Mouse (Mus musculus) gastrocnemius, adult 8-10 months (tissue): ENCODE results near the gene Defb36. TPM values are rescaled to one million over a fixed set of nuclear protein-coding genes. Genes with fewer than 3 reads are reported as not detected.

Experiments
- total RNA-seq, 4 experiments: library from RNA; stranded (reverse); gene quantifications; 2 replicates each; pipeline ENCODE4 v1.2.4; 2022

Defb36 gene
- total RNA-seq, 4 experiments from 2014 or later = not detected

Other genes starting within 250 kb of the Defb36 start
- gene Nrsn2, start 227.7 kb upstream of the Defb36 start, total RNA-seq = under 1 TPM in 1 of 4 experiments, not detected in 3; 0.22 TPM
- under 1 TPM; 0.34 to 0.58 (median 0.49) TPM for gene Sox12, start 206.3 kb upstream of the Defb36 start, total RNA-seq
- gene Zcchc3, start 189.3 kb upstream of the Defb36 start, total RNA-seq = under 1 TPM; 0.46 to 0.88 (median 0.84) TPM
- gene 6820408C15Rik, start 188.7 kb upstream of the Defb36 start, total RNA-seq = not detected
- gene Defb23, start 139.7 kb upstream of the Defb36 start, total RNA-seq = not detected
- not detected for gene Defb20, start 127.3 kb upstream of the Defb36 start, total RNA-seq
- gene Defb22, start 114.2 kb upstream of the Defb36 start, total RNA-seq = not detected
- not detected for gene Defb26, start 92.6 kb upstream of the Defb36 start, total RNA-seq
- gene Defb28, start 86.1 kb upstream of the Defb36 start, total RNA-seq = not detected
- not detected for gene Defb29, start 64.2 kb upstream of the Defb36 start, total RNA-seq
- gene Gm17416, start 35.0 kb upstream of the Defb36 start, total RNA-seq = not detected
- gene Defb21, start 31.6 kb upstream of the Defb36 start, total RNA-seq = not detected
- not detected for gene Defb19, start 24.0 kb upstream of the Defb36 start, total RNA-seq
- gene Defb45, start 4.9 kb upstream of the Defb36 start, total RNA-seq = under 1 TPM in 1 of 4 experiments, not detected in 3; 0.94 TPM
- gene Defb25, start 18.7 kb downstream of the Defb36 start, total RNA-seq = not detected
- gene Rem1, start 22.6 kb downstream of the Defb36 start, total RNA-seq = 1 to 10 TPM; 1.5 to 2.5 (median 1.7) TPM
- 10 to 100 TPM; 25.7 to 34.6 (median 28.7) TPM for gene H13, start 65.1 kb downstream of the Defb36 start, total RNA-seq
- gene Mcts2, start 82.7 kb downstream of the Defb36 start, total RNA-seq = 10 to 100 TPM; 10.2 to 12.8 (median 11.9) TPM
- gene Id1, start 131.9 kb downstream of the Defb36 start, total RNA-seq = 10 to 100 TPM in 1 of 4 experiments, 1 to 10 TPM in 3; 6.7 to 16.6 (median 8.4) TPM
- gene Cox4i2, start 149.8 kb downstream of the Defb36 start, total RNA-seq = 1 to 10 TPM; 1.4 to 3.1 (median 2.0) TPM
- gene Bcl2l1, start 227.4 kb downstream of the Defb36 start, total RNA-seq = 10 to 100 TPM in 3 of 4 experiments, 1 to 10 TPM in 1; 9.1 to 17.5 (median 15.4) TPM
- gene Tpx2, start 243.6 kb downstream of the Defb36 start, total RNA-seq = 1 to 10 TPM; 1.1 to 4.8 (median 3.1) TPM